Mouse (Mus musculus) cerebellum, postnatal 10 days (tissue): ENCODE results near the gene Apol9b.
"Not testable (repeated sequence)": the region's sequence is repeated elsewhere in the genome, so short reads cannot be mapped to it uniquely, and the experiment has no call there.

Source experiments
- DNase-seq, 2 experiments: peaks; one replicate each; pipeline ENCODE4 v3.0.0; 2021; ENCODE audit warnings: mixed read lengths in 2 of 2

Gene Apol9b

DNA sequence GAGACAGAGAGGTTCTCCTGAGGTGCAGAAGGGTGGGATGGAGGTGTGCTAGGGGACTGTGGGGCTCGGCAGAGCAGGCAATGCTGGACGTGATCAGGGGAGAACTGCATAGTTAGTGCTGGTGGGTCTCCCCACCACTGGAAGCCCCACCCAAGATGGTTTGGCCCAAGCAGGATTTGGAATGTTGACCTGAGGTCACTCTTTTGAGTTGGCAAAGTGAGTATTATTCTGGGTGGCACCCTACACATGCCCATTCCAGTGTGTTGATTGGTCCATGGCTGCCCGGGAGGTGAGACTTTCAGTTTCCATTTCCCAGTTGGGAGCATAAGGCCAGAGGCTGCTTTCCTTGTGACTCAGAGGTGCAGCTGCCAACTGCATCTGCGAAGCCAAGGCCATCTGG lies at the start of gene Apol9b:
Apol9b (plus strand) TSS at position 301 of the 400 bp plus-strand sequence.
- DNase-seq = not testable (repeated sequence)

DNA sequence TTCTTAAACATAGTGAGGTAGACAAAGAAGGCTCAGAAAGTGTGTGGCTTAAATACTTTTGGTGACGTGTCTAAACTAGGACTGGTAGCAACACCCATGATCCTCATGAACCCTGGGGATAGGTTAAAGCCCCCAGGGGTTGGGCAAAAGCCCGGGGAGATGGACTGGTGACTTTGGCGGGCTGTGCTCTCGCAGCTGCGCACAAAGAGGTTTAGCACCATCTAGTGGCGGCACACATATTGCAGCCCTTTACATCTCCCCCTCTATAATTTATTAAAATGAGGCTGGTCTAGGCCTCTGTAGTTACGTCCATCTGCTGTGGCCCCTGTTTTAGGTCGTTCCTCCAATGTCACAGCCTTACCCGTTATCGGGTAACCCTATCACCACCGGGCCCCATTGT lies 44.9 kb upstream of the Apol9b start:
- DNase-seq = peak; percentile 66 to 74

DNA sequence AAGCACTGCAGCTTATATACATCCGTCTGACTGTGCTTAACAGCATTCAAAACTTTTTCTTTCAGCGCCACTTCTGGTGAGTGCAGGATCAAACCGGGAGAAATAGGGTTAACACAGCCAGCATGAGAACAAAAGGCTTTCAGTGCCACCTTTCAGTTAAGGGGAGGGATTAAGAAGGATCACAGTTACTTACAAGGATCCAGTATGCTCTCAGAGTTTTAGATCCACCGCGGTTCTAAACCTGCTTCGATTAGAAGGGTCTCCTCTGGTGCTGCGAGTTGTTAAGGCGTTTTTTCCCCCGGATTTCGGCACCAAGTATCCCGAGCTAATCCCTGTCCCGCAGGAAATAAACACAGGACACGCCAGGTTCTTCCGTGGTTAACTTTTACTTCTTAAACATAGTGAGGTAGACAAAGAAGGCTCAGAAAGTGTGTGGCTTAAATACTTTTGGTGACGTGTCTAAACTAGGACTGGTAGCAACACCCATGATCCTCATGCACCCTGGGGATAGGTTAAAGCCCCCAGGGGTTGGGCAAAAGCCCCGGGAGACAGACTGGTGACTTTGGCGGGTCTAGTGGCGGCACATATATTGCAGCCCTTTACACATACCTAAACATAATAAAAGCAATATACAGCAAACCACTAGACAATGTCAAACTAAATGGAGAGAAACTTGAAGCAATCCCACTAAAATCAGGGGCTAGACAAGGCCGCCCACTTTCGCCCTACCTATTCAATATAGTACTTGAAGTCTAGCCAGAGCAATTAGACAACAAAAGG lies 37.1 kb upstream of the Apol9b start:
- not testable (repeated sequence) for DNase-seq

DNA sequence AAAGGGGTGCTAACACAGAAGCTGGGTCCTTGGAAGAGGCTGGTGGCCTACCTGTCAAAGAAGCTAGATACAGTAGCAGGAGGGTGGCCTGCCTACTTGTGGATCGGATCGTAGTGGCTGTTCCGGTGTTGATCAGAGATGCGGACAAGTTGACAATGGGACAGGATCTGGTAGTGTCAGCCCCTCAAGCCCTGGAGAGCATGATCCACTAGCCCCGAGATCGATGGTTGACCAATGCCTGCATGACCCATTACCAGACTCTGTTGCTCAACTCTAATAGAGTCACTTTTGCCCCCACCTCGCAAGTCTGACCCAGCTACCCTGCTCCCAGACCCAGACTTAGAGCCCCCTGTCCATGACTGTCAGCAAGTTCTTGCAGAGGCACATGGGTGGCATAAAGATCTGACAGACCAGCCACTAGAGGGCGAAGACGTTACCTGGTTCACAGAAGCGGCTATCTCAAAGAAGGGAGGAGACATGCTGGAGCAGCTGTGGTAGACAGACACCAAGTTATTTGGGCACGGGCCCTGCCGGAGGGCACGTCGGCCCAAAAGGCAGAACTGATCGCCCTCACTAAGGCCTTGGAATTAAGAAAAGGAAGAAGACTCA lies 34.0 kb upstream of the Apol9b start:
- peak; percentile 9 to 19 for DNase-seq

DNA sequence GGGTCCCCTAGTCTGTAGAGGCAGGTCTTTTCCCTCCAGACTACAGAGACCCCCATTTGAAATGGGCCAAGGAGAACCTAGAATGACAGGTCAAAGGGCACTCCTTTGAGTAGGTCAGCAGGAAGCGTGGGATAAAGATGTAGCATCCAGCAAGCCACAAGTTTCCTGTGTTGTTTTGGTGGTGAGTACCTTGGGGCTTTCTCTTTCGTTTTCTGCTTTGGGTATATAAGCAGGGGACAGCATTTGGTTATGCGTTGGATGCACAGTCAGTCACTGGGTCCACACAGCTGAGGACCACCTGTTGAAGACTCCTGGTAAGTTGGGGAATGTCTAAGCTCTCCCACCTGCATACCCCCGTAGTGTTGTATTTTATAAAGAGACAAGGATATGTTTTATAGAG lies 30.2 kb upstream of the Apol9b start, which contains the start of gene Apol7e:
Apol7e (plus strand) TSS at position 202 of the 400 bp plus-strand sequence.
- not testable (repeated sequence) for DNase-seq

DNA sequence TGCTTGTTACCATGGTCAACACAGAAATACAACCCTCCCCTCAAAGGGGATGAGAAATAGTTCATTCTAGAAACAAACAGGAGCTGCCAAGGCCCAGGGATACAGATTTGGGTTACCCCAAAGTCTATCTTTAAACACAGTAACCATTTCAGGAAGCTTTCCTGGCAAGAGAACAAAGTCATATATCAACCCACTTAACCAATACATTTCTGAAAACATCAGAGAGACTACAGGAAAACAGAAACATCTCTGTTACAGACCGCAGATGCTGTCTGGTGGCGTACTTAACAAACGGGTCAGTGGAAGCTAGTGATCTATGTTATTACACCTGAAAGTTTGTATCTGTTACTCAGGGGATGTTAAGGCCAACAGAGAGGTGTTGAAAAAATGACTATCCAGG lies 23.5 kb upstream of the Apol9b start:
- DNase-seq = not testable (repeated sequence)

DNA sequence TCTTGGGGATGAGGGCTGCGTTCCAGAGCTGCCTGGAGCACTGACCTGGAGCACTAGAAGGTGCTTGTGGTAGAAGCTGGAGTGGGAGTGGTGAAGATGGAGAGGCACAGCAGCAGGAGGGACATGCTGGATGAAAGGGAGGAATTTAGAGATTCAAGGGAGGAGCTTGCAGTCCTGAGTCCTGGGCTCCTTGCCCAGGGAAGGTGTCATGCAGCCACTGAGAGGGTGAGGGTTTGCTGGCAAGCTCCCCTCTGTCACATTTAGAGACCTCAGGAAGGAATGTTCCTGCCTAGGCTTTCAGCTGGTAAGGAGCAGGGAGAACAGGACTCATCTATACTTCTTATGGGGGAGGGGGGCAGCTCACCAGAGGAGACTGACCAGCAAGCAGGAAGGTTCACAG lies 19.9 kb upstream of the Apol9b start:
- not testable (repeated sequence) for DNase-seq

DNA sequence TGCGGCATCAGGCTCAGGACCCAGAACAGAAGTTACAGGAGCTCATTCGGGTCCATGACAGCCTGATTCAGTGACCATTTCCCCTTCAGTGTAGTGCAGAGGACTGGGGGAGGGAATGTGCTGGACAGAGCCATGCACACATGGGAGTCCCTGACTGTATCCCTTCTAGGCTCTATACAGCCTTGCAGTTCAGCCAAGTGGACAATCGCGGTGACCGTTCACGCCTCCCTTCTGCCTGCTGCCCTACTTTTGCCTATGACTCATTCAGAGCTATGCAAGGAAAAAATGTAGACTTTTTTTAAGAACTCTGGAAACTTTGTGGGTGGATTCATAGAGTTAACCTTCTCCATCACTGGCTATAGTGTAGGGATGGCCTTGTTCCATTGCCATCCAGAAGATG lies 10.6 kb upstream of the Apol9b start:
- DNase-seq = not testable (repeated sequence)

DNA sequence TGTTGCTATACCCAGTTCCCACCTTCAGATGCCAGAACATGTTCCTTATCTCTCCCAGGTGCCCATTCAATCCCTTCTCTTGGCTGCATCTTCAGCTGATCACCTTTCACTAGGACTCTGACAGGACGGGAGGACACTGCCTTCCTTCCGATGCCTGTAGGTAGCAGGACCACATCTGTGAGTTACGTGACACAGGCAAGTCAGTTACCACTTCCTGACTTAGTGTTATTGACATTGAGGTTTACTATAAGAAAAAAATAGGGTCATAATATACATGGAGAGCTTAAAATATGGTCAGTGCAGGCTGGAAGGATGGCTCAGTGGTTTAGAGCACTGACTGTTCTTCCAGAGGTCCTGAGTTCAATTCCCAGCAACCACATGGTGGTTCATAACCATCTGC lies 7.3 kb upstream of the Apol9b start:
- DNase-seq = not testable (repeated sequence)

DNA sequence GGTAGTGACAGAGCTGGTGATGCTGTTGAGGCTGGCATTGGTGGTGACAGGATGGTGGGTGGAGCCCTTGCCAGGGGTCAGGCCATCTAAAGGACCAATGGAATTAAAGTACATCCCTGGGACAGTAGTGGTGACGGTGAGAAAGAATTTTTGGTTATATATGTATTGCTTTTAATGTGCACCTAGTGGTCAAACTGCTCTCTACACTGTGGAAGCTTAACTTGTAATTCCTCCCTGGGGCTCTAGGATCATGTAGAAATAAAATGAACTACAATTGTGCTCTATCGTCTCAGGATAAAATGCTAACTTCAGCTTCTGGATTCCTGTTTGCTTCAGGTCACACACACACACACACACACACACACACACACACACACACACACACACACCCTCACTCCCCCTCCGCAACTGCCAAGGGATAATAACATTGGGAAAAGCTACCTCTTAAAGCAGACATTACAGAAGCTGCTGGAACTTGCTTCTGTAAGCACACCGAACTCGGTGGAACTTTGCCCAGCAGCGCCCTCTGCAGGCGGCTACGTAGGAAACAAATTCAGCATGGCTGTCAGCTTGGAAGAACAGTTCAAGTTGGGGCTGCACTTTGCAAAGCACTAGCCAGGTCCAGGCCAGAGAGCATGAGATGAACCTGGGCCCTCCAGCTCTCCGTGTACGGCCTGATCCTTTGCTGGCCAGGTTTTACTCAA lies 4.5 kb upstream of the Apol9b start:
- not testable (repeated sequence) for DNase-seq

DNA sequence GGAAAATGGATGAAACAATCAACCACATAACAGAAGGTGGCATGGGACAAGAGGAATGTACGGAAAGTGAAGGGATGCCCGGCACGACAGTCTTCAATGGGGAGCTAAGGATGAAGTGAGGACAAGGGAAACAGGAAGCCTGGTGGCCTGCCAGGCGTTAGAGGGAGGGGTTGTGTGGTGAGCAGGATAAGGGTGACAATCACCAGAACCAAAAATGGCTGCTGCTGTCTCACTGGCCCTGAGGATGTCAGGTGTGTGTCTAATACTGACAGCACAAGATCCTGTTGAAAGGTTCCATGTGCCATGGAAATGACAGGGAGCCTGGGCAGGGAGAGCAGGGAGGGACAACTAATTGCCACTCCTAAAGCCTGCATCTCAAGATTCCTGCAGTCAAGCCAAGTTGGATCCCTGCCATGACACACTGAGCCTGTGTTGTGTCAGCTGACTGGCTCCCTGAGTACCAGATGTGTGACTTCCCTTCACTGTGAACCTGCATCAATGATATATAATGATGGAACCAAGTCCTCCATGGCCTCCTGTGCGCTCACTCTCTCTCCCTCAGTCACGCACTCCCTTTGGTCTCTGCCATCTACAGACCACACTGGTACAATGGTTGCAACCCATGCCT lies 3.3 kb upstream of the Apol9b start:
- peak in 1 of 2 experiments; percentile 28 for DNase-seq

DNA sequence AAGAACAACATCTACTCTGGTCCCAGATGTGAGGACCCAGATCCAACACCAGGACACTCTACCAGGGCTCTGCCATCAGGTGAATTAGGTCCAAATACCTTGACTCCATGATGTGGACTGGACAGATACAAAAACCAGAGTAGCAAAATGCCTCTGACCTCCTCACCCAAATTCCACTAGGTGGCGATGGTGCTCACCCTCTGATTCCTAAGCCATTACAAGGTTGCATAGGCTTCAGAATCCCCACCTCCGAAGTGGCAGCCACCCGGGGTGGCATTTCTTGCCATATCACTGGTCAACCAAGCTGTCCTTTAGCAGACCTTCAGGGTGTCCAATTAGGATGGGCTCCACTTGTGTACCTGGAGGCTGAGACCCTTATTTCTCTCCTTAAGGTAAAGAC lies 1.7 kb upstream of the Apol9b start:
- peak in 1 of 2 experiments; percentile 31 for DNase-seq

DNA sequence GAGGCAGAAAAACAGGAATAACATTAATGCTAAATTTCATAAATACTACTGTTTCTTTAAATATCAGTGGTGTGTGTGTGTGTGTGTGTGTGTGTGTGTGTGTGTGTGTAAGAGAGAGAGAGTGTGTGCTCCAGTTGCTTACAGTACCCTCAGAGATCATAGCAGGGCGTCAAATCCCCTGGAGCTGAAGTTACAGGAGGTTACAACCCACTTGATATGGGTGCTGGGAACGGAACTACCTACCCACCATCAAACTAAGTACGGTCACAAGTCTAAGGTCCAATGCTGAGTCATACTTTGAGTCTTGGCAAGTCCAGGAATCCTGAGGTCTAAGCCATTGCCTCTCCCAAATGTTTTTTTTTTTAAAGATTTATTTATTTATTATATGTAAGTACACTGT lies 1.1 kb upstream of the Apol9b start:
- not testable (repeated sequence) for DNase-seq

DNA sequence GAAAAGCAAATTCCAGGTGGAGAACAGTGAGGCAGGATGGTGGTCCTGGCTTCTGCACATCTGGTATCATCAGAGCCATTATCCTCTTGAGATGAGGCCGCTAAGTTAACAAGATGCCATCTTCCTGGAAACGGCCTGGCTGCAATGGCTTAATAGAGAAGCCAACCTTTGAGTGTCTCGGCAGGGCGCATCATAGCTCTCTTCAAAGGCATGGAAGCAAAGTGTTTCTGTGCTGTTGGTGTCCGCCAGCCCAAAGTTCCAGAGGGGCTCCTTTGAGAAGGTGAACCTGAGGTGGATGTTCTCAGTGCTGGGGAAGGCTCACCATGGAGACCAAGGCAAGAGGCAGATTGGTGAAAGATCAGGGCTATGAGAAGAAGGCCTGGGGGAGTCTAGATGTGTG lies 2.8 kb downstream of the Apol9b start:
- DNase-seq = no peak

DNA sequence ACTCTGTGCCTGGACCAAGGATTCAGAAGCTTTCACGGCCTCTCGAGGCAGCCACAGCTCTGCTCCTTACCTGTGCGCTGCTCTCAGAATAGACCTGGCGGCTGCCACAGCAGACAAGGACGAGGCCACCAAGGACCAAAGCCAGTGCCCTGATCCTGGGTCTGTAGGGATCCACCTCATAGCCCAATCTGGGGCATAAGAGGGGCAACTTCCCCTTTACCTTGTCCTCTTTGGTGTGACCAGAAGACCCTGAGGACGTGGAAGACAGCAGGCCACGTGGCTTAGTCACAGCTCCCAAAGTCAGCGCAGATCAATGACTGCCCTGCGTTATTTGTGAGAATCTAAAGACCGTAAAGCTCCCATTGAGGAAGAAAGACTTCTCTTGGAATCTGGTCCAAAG lies 4.0 kb downstream of the Apol9b start:
- DNase-seq = not testable (repeated sequence)

DNA sequence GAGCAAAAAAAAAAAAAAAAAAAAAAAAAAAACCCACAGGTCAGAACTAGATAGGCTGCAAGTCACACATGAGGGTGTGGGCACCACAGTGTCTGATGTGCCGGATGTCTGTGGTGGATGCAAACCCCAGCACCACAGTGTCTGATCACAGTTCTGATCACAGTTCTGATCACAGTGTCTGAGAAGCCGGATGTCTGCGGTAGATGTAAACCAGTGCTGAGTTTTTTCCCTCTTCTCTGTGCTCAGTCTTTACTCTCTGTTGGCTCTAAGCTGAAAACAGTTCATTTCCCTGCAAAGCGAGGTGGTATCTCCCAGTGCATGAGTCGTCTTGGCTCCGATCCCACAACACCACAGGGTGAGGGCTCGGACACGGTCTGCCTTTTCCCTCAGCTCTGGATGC lies 4.5 kb downstream of the Apol9b start:
- DNase-seq = peak; percentile 85 to 87

DNA sequence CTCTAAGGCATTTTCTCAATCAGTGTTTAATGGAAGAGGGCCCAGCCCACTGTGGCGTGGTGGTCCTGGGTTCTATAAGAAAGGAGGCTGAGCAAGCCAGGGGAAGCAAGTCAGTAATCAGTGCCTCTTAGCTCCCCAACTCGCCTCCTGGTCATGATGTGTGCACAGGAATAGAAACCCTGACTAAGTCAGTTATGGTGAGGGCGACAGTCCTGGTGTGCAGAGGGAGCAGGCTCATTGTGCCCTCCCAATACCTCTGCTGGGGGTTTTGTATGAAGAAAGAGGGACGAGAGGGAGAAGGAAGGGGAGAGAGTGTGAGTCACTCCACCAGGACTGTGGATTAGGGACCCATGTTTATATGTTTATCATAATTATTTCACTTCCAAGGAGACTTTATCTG lies 5.1 kb downstream of the Apol9b start:
- not testable (repeated sequence) for DNase-seq

DNA sequence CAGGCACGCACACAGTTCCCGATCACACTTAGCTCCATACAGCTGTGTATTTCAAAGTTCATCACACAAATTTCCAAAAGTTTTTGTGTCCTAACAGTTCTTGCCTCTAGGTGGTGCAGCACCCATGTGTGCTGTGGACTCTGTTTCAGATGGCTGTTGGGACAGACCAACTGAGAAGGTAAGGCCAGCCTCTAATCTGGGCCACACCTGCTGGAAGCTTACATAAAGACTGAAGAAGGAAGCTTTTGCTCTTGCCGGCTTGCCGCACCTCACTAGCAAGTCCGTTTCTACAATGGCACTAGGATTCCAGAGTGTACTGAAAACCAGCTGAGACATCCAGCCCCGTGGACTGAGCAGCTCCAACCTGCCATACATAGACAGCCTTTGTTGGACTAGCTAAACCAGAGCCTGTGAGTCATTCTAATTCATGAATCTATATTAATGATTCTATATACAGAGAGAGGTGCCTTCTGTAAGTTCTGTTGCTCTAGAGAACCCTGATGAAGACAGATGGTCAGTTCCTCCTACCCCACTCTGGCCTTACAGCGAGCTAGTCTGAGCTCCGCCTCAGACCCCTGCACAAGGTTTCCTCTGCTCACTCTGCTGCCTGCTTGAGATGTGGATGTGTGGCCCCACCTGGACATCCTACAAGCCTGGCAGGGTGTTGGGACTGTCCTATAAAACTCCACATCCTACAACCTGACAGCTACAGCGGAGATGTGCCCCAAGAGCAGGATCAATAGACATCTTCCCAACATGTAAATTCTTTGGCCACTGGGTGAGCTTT lies 11.9 kb downstream of the Apol9b start:
- no peak for DNase-seq

DNA sequence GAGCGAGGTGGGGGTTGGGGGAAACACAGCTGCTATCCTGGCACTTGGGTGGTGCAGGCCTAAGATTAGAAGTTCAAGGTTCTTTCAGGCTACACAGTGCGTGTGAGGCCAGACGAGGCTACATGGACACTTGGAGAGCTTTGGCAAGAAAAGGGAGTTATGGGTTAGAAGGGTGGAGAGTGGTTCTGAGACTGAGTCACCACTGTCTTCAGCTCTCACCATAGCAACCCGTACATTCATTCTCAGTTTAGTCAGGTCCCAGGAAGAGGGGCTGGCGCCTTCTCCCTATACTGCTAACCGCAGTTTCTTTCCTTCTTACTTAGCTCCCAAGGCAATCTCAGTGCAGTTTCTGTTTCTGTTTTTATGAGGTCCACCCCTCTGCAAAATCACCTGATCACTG lies 12.7 kb downstream of the Apol9b start:
- not testable (repeated sequence) for DNase-seq

DNA sequence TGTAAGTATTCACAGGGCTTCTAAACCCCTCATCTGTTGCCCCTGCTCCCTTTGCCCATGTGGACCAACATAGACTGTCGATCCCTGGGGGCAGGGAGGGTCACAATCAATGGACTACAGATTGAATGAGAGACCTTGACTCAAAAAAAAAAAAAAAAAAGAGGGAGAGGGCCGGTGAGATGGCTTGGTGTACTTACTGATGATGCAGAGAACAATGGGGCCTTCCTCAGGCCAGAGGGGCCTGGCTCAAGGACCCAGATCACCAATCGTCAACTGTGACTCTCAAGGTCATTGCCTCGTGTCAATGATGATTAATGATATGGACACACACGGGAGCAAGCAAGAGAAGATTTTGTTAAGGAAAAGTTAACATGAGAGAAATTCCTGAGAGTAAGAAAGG lies 15.8 kb downstream of the Apol9b start:
- no peak for DNase-seq

DNA sequence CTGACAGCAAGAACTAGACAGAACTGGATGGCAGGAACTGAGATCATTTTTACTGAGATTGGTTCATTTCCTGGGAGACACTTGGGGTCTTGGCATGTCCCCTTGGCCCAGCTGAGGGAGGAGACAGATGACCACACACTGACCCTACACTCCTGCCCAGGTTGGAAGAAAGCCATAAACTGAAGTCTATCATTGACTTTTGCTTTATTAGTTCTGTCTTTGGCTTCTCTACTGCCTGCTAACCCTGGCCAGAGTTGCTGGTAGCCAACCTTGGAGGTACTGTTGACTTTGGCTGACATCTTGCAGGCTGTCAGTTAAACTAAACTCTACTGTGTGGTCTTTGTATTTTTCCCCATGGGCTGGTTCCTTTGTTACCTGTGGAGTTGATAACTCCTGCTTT lies 16.2 kb downstream of the Apol9b start:
- DNase-seq = peak; percentile 57 to 59

DNA sequence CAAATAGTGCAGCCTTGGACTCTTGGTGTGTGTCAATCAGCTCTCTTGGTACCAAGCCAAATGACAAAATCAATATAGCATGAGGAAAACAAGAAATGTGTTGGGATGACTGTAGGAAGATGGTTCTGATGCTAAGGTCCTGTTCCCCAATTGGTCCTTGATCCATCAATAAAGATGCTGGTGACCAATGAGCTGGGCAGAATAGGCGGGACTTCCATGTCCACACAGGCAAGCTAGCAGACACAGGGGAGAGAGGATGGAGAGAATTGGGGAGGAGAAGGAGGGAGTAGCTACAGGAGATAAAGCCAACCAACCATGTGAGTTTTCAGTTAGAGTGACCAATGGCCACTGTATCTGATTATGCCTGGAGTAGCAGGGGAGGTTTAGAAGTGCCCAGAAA lies 17.5 kb downstream of the Apol9b start:
- peak in 1 of 2 experiments; percentile 23 for DNase-seq
